Mouse (Mus musculus) kidney, adult 11 months (tissue): ENCODE results near the gene Fam32a.
A peak's percentile ranks its signal among the peaks of the same experiment; 100 is the strongest.

Experiments used
- DNase-seq: peaks from one replicate; pipeline ENCODE4 v3.0.0; 2022

The Fam32a gene

DNA sequence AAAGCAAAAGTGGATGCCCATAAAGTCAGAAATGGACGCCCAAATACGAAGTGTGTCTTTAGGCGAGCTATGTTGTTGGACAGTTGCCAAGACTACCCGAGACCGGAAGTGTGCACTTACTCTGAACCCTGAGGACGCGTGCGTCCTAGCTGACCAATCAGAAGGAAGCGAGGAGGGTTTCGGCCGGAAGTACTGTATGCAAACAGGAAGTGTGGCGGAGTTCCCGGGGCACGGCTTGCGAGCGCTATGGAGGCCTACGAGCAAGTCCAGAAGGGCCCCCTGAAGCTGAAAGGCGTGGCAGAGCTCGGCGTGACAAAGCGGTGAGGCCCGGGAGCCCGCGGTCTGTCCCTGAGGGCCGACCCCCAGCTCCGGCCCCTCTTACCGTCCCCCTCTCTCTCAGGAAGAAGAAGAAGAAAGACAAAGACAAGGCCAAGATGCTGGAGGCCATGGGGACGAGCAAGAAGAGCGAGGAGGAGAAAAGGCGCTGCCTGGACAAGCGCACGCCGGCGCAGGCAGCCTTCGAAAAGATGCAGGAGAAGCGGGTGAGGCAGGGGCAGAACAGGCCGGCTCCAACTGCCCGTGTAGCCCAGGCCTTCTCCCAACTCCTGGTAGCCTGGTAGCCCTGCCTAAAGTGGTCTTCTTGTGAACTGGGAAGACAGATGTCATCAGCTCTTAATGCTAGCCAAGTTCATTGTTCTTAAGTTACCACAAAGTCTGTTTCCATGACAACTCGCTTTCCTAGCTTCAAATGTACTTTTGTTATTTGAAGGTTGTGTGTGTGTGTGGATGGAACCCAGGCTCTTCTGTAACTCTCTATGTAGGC lies at the start of gene Fam32a:
TSS of gene Fam32a (plus strand) at position 190 of the 823 bp plus-strand sequence.
- peak; percentile 89 for DNase-seq

DNA sequence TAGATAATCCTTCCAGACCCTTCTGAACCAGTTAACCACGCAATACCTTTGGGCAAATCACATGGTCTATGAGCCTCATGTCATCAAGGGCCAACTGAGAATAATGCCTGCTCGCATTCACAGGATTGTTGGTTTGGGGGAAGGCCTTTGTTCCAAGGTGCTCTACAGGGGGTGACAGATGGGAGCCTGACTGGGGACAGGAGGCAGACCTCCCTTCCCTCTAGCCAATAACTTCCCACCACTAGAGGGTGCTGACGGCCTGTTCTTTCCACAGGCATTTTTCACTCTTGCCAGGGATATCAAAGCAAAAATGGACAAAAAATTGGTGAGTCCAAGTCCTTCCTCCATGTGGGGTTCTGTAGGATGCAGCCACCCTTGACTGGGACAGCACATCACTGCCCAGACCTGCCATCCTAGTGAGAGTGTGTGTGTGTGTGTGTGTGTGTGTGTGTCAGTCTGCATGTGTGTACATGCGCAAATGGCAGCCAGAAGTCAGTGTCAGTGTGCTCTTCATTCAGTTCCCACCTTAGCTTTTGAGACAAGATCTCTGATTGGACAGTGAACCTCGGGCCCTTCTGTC lies 42.1 kb upstream of the Fam32a start:
- DNase-seq, result peak; percentile 28

DNA sequence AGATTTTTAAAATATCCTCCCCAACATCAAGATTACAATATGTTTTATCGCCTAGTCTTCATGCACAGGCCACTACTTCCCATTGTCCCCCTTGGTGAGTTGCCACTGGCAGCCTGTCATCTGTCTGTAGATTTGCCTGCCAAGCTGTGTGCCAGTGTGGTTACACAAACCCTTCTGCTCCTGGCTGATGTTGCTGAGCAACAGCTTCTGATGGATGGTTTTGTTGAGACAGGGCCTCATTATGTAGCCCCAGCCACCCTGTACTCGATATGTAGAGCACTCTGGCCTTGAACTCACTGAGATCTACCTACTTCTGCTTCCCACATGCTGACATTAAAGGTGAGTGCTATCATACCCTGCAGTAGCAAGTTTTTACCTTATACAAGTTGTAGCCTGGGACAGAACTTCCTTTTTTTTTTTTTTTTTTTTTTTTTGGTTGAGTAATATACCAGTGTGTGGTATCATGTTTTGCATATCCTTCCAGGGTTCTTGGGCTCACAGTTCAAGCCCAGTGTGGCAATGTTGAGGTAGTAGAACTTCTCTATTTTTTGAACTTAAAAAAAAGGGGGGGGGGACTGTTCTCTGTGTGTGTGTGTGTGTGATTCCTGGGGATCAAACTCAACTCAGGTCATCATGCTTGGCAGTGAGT lies 35.9 kb upstream of the Fam32a start:
- DNase-seq, result no peak

DNA sequence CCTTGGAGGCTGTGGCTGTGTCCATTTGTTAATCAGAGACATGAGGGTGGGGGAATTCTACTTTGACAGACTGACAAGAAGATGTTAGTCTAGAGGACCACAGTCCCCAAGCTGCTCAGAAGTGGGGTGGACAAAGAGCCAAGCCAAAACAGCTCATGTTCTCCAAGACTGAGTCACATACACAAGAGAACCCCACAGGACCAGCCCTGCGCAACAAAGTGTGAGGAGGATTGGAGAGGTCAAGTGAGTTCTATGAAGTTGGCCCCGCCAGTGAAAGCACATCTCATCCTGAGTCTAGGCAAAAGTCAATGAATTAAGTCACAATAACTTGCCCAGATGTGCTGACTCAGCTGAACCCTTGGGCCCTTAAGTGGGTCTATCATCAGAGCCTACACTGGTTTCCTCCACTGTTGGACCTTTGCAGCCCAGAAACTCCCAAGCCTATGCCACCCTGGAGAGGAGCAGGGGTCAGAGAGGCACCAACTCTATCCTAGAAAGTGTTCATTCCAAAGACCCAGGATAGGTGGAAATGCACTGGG lies 31.7 kb upstream of the Fam32a start:
- DNase-seq, result no peak

GRCm38 (mm10) chr8:72189417-72190214 lies 29.9 kb upstream of the Fam32a start, which contains the start of gene Hsh2d:
Gene Hsh2d (plus strand): TSS chr8:72189638.
- no peak for DNase-seq

GRCm38 (mm10) chr8:72190215-72190539 lies 29.4 kb upstream of the Fam32a start:
- DNase-seq, result no peak

- no peak for DNase-seq
Measured at GRCm38 (mm10) chr8:72192065-72192464, 27.5 kb upstream of the Fam32a start.

- DNase-seq, result no peak
Measured at GRCm38 (mm10) chr8:72197997-72198396, 21.5 kb upstream of the Fam32a start.

DNA sequence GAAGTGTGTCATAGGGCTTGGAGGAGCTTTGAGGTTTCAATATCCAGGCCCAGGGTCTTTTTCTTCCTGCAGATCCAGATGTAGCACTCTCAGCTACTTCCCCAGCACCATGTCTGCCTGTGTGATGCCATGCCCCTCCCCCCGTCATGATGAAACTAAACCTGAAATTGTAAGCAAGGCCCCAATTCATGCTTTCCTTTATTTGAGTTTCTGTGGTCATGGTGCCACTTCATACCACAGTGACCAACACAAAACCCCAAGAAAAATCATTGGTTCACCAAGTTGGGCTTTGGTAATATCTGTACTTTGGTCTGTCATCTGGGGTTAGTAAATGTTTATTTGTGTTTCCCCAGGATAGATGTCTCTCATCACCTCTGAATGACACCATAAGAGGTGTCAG lies 10.9 kb upstream of the Fam32a start:
- no peak for DNase-seq

GRCm38 (mm10) chr8:72210222-72210621 lies 9.3 kb upstream of the Fam32a start:
- DNase-seq, result no peak

- no peak for DNase-seq
Measured at GRCm38 (mm10) chr8:72210710-72211109, 8.8 kb upstream of the Fam32a start.

GRCm38 (mm10) chr8:72211846-72212245 lies 7.7 kb upstream of the Fam32a start:
- DNase-seq, result no peak

DNA sequence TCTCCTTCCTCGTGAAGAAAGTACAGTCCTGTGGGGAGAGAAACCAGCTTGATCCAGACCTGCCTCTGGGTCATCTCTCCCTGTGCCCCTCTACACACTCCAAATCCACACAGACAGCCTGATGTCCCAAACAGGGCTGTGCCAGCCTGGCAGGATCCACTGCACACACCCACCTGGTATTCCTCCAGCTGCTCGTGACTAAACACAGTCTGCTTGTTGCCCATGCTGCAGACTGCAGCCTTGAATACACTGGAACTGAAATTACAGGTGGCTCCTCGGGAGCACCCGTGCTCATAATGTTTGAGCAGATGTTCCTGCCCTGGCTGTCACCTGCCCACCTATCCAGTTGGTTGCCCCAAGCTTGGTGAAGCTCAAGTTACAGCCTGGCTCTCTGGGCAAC lies 6.8 kb upstream of the Fam32a start, which contains the start of gene Cib3:
TSS of gene Cib3 (minus strand) at position 87 of the 400 bp plus-strand sequence.
- DNase-seq, result no peak

GRCm38 (mm10) chr8:72213536-72213935 lies 6.0 kb upstream of the Fam32a start, which contains the start of gene Gm11034:
Gene Gm11034 (minus strand): TSS chr8:72213636.
- no peak for DNase-seq

DNA sequence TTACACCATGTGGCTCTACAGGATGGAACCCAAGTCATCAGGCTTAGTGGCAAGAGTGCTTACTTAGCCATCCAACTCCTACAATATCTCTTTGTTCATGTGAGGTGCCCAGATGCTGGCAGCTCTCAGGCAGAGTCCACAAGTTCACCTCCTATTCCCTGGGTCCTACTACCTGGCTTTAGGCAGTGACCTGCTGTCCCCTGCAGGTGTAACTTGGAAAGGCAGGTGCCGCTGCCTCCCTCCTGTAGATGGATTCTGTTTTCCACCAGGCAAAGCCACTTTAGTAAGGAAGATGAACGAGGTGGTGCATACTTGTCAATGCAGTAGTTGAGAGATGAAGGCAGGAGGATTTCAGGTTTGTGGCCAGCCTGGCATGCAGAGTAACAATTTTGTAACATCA lies 4.5 kb upstream of the Fam32a start:
- DNase-seq, result peak; percentile 57

DNA sequence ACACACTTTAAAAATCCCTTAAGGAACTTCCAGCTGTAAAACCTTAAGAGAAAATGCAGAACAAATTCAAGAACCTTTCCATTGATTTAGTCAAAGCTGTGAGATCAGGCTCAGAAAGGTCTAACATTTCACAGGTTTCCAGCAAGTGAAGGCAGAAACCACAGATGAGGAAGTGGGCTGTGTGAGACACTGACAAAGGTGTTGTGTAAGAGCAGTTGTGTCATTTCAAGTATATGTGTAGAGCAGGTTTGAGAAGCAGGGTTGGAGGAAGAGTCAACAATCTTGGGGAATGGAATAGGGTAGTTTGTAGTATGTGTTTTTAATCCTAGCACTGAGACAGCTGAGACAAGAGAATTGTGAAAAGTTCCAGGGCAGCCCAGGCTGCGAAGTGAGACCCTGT lies 3.7 kb upstream of the Fam32a start:
- DNase-seq, result no peak

DNA sequence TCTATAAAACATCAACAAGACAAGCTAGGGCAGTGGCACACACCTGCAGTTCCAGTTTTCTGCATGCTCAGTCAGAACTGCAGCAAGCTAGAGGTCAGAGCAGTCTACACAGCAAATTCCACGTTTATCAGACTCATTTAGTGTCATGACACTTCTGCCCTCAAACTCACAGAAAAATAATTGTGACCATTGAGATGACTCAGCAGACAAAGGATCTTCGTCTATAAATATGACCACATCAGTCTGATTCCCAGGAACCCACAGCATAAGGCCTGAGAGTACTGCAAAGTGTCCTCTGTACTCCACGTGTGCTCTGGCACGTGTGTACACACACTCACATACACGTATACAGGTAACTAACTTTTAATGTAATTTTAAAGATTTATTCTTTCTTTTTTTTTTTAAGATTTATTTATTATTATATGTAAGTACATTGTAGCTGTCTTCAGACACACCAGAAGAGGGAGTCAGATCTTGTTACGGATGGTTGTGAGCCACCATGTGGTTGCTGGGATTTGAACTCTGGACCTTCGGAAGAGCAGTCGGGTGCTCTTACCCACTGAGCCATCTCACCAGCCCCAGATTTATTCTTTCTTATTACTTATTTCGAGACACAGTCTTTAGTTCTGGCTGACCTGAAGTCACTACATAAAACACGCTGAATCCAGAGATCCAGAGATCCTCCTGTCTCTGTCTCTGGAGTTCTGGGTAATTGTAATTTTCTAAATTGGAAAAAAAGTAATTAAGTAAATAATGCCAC lies 569 bp upstream of the Fam32a start:
- no peak for DNase-seq

DNA sequence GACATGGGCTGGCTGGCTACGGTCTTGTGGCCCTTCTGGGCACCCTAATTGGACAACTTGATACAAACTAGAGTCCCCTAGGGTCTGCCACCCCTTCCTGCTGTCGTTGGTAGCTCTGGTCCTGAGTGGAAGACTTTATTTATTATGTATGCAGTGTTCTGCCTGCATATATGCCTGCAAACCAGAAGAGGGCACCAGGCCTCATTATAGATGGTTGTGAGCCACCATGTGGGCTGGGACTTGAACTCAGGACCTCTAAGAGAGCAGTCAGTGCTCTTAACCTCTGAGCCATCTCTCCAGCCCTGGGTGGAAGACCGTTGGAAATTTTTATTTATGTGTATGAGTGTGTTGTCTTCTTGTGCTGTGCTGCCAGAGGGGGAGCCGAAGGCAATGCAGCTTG lies 1.2 kb downstream of the Fam32a start:
- DNase-seq, result no peak

DNA sequence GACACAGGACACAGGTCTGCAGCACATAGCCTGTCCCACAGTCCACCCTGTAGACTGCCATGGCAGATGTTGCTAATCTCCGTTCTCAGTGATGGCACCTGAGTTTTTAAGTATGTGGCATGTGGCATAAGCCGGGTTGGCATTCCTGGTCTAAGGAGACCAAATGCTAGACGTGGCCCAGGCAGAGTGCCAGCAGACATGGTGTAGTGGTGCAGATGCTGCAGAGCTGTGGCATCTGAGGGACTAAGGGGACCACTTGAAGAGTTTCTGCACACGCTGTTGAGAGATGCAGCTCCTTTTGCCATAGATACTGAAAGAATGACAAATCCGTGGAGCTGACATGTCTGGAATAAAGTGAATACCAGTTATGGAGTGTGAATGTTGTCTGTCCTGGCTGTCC lies 3.1 kb downstream of the Fam32a start:
- DNase-seq, result no peak

GRCm38 (mm10) chr8:72239499-72240402 lies 20.2 kb downstream of the Fam32a start, which contains the start of gene Ap1m1:
Gene Ap1m1 (plus strand): TSS chr8:72240018.
- DNase-seq, result peak; percentile 99

GRCm38 (mm10) chr8:72240403-72240763 lies 20.9 kb downstream of the Fam32a start:
- no peak for DNase-seq
